Mouse (Mus musculus) hematopoietic stem cell, adult 5-6 weeks (primary cell): ENCODE measurements at regions not wholly inside any gene's neighbourhood (a gene's known extent, or its start where the extent isn't known, plus 50 kb on each side); places are given as distances from the start of the nearest gene placed in this dataset.

Experiments used
- ATAC-seq, 2 experiments: fragments of 125-278 bp in 1 of 2; replicated peaks in 1 of 2; 2 replicates each; pipeline ENCODE4 v1.8.0; 2016 to 2017; ENCODE audit warnings: inconsistent platforms in 2 of 2, mild to moderate bottlenecking in 2 of 2, moderate number of reproducible peaks in 2 of 2, low read depth in 1 of 2, moderate TSS enrichment in 1 of 2; ENCODE audit not compliant: low FRiP score in 2 of 2, poor library complexity in 2 of 2, severe bottlenecking in 2 of 2, insufficient read depth in 1 of 2, low TSS enrichment in 1 of 2

DNA sequence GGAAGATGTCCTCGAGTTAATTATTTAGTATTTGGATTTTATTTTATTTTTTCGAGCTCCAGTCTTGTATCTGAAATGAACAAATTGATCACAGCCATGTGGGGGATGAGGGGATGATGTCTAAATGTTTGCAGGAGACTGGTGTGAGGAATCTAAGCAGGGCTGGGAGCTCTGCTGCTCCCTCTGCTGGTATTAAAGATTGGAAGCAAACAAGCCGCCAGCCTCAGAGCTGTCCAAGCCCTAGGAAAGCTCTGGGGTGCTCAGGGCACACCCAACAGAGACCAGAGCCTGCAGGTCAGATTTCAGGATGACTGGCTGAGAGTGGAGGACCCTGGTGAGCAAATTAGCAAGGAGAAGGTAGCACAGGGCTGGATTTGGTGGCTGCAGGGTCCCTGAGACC, 330.4 kb downstream of the Fut8 start:
- peak; percentile 56 to 71; a peak in 2 of 4 replicates for ATAC-seq

DNA sequence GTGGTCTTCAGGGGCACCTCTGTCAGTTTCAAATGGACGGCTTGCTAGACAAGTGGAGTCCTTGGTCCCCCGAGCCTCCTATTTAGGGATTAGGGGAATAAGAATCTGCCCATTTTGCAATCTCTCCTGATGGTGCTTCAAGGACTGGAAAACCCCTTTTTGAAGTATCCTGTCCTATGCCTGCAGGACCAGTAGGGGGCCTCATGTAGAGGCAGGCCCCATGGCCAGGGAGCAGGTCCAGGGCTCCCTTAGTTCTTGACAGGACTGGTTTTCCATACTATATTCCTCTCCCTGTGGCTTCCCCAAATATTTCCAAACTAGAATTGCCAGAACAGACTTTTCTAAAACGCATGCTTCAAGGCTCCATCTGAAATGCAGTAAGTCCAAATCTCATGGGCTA, 332.6 kb downstream of the Fut8 start:
- no peak for ATAC-seq

DNA sequence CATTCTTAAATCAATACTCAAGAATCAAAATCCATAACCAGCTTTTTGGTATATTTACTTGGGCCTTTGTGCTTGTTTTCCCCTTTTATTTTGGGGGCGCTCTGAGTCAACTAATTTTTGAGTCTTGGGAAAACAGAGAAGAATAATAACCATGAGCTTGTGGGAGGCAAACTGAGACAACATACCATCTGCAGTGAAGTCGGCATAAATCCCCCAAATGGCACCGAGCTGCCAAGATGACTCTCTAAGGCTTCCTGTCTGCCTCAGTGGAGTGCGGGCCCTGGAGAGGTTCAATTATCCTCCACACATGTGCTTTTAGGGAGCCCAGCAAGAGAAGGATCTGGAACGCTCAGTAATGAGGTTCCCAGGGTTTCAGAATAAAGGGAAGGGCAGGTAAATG, 333.1 kb downstream of the Fut8 start:
- no peak for ATAC-seq

DNA sequence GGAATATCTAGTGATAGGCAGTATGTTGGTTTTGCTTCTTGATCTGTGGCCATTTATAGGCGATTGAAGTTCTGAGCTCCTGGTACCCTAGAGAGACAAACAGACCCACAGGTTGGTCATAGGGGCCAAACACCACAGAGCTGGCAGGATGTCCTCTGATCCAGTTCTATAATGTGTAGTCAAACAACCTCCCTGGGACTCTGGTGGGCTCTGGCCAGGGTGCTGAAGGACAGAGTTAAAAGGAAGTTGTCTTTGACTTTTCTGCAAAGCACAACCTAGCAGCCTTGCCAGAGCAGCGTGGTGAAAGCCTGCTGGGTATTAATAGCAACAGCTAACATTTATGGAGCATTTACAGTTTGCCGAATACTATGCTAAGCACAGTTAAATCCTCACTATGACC, 337.1 kb downstream of the Fut8 start:
- ATAC-seq: no peak

DNA sequence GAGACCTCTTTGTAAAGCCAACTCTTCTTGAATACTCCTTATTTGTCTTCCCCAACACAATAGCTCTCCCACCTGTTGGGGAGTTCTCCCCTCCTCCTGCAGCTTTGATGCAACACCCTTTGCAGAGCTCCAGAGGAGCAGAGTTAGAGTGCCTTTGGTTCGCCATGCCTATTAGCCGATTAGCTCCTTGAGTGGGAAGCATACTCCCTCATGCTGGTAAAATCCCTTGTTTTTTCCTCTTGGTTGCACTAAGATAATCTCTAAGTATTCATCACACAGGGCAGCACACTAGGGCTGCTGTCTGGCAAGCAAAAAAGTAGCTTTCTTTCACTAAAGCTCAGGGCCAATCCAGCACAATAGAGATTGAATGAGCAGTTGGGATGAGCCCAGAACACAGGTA, 350.4 kb downstream of the Fut8 start:
- ATAC-seq: no peak

DNA sequence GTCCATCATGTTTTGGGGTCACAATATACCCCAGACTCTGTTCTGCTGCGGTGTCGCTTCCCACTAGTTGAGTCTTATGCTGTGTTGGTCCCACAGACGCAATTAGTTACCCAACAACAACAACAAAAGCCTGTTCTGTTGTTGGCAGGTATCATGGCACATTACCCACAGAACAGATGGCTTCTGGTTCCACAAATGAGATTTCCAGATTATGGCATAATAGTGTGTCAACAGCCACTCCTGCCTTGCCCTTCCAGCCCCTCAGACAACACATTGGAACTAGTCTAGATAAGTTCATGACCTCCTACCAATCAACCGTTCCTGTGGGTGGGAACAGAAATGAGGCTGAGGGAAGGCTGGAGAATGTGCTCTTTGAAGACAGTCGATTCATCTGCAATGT, 351.5 kb downstream of the Fut8 start:
- no peak for ATAC-seq

DNA sequence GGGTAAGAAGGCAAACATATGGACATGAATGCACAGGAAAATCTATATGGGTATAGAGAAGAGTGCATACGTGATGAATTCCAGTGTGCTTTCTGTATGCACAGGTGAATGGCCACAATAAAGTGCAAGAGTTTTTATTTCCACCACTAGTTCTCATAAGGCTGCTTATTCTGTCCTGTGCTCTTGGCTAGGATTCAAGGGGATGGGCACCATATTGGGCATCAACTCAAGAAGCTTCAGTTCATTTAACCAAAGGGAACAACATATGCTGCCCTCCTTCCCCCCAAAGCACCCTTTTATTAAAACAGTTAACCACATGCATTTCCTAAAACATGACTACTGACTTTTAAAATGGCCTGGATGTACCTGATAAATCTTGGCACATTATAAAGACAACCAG, 356.2 kb downstream of the Fut8 start:
- no peak for ATAC-seq

DNA sequence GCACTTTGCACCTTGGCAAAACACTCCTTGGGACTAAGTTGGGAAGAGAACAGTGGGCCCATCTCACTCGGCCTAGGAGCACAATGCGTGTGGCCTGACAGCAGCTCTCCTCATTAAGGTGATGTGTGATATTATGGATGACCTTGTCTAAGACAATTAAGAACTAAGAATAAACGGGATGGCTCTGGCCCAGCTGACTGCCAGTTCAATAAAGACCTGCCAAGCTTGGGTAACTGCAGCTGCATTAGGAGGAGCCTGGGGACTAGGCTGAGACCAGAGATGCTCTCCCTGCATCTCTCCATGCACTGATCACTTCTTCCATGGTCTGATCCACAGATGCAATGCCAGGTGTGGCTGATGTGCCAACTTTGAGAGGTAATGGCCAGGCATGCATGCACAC, 356.7 kb downstream of the Fut8 start:
- ATAC-seq: no peak

DNA sequence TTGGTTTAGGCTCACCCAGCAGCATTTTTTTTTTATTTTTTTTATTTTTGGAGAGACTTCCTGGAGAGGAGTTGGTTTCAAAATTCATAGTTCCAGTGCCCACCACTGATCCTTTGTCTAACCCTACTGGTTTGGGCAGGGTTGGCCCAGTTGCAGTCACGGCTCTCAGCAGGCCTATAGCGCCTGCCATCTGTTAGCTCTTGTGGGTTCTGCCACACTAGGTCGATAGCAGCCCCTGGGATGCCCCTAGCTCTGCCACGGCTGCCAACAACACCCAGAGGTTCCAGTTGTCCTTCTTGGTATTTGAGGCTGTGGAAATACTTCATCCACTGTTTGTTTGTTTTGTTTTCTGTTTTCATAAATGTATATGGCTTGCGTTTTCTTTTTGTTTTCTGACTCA, 357.9 kb downstream of the Fut8 start:
- no peak for ATAC-seq

DNA sequence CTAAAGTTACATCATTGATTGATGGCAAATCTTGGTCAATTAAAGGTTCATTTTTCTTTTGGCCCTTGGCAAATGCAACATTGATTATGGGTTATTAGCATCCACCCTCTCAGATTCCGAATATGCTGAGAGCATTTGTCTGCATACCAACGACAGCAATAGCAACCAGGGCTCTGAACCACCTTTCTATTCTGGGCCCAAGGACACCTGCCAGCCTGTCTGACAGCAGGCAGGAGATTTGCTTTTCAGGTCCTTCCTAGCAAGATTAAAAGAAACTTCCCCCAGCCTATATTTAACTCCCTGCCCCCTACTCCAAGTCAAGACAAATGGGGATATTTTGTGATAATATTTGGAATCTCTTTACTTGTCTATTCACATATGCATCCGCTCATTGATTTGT, 358.8 kb downstream of the Fut8 start:
- ATAC-seq: no peak

DNA sequence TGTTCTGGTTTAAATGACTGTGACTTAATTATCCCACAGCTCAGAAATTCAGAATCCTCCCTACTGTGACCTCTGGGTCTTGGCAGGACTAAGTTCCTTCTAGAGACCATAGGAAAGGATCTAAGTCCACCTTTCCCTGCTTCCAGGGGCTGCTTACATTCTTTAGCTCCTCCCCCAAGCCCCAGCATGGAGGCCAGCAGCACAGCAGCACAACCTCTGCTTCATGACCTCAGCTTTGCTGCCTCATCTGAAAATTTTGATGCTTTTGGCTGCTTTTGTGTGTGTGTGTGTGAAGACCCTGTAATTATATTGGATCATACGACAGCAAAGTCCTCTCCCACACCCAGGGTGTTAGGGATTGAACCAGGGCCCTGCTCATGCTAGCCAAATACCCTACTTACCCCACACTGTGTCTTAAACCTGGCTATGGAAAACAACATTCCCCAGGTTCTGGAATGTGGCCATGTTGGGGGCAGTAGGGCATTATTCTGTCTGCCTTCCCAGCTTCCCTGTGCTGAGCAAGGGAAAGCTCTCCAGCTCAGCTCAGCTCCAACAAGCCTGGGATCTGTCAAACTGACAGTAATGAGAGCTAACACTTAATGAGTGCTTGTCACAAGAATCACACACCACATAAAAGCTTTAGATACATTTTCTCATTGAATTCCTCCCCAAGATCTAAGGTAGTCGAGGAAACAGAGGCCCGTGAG, 359.9 kb downstream of the Fut8 start:
- ATAC-seq: no peak

DNA sequence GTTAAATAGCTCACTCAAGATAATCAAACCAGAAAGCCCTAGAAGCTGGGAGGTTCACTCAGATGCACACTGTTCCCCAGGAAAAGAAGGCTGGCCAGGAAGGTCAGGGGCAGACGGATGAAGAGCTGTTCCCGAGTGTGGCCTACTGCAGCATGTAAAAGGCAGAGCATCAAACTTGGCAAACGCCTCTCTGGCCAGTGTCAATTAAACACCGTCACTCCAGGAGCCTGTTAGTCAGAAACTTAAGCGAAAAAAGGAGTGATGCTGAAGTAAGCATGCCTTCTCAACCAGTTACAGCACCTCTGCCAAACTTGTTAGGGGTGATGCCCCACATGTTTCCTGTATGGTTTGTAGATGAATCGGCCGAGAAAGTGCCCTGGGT, 360.4 kb downstream of the Fut8 start:
- ATAC-seq: no peak

DNA sequence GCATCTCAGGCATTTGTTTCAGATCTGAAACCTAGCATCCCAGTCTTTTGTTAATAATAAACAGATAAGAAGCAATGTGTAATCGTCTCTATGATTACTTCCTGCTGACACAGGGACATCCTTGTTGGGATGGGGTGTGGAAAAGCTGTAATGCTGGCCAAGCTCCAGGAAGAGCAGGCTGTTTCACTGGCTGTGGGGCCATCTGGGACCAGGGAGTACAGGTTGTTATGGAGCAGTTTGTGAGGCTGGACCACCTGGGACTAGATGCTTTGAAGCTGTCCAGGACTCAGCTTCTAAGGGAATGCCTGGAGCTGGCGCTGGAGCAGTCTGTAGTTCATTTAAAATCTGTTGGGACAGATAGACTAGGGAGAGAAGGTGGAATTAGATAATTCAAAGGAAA, 361.5 kb downstream of the Fut8 start:
- ATAC-seq: no peak

DNA sequence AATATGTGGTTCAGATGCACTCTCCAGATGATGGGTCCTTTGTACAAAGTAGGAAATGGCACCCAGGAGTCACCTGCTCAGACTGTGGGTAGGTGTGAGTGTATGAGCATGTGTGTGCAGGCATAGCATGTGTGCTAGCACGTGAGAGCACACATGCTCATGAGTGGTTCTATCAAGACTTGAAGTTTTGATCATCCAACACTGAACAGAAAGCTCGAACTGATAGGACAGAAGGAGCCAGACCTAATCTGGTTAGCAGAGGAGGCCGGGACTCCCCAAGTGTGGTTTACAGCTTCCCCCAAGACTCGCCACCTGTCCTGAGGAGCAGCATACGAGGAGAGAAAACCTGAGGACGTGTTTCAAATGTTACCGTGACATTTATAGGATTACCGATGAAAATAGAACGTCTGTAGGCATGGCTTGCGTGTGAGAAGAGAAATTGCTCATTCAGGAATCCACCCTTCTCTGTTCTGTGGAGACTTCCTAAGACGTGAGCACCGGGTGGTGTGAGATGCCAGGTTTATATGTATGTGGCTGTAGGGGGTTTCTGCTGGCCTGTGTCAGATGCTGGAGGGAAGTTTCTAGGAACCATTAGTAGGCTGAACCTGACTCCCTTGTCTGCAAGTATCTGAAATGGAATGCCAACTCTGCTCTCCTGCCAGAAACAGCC, 366.0 kb downstream of the Fut8 start:
- no peak for ATAC-seq

DNA sequence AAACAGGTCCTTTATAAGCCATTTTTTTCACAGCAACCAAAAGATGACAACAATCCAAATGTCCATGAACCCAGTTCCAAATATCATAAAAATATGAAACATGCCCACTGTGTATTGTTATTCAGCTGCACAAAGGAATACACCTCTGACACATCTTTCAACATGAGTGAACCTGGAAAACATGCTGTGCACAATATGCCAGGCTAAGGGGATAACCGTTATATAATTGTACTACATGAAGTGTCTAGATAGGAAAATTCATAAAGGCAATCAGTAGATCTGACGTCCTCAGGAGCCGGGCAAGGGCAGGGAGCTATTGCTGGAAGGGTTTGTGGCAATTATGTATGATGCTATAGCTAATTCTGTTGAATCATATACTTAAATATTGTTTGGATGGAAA, 379.6 kb downstream of the Fut8 start:
- no peak for ATAC-seq

DNA sequence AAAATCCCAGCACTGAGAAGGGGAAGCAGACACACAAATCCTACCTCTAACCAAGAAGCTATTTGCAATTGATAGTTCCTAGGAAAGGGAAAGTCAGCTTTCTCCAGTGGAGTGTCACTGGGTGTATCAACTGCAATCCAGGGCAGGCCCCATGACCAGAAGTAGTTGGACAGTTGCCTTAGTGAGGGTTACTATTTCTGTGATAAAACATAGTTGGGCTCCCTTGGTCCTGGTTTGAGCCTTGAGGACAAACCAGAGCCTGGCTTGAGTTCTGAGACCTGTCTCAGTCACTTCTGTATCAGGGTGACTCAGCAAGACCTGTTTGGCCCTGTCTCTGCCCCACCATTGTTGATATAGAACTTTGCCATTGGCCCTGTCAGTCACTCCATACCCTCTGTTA, 384.3 kb downstream of the Fut8 start:
- no peak for ATAC-seq

DNA sequence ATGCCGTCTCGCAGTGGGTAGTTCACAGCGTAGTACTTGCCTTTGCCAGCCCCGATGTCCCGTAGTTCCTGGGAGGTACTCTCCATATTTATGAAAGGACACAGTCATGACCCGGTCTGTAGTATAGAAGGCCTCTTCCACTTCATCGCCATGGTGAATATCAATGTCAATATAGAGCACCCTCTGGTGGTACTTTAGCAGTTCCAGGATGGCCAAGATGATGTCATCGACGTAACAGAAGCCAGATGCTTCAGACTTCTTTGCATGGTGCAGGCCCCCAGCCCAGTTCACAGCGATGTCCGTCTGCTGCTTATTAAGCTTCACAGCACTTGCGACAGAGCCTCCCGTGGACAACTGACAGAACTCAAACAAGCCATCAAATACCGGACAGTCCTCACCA, 386.4 kb downstream of the Fut8 start:
- 0 out of 4 replicates have a peak, but pooled peaks of 1 of the 2 experiments have one; percentile 59 for ATAC-seq

DNA sequence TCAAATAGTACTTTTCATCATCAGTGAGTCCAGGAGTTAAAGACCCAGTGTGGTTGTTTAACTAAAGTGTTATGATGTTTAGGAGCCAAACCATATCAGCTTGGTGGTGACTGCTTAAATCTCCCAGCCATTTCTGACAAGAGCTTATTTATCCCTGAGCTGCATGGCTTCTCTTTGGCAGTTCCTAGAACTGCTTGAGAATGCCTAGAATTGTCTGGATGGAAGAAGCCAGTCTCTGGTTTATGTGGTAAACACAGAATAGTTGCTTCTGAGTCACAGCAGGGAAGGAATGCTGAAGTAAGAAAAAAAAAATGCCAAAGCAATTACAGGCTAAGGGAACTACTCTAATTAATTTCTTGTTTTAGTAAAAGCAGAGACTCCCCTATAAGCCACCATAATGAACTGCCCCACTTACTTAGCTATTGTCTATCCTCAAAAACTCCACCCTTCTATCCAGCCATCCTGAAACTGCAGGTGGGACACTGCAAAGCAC, 390.5 kb downstream of the Fut8 start:
- ATAC-seq: no peak
